Mouse (Mus musculus) liver, embryonic 14.5 days (tissue): ENCODE measurements around the gene Plekhg2.

Source experiments
- CTCF ChIP-seq: IDR thresholded peaks from 2 replicates; pipeline ENCODE4 v1.5.1; 2016; ENCODE audit warnings: antibody characterized with exemption, low read depth, control low read depth
- EP300 ChIP-seq: IDR thresholded peaks from 2 replicates; pipeline ENCODE4 v1.6.1; 2016; ENCODE audit warnings: antibody characterized with exemption, low read depth

- TF ChIP-seq CTCF (no peak), EP300 (no peak)
Measured at GRCm38 (mm10) chr7:28360291-28360690, 12.1 kb downstream of the Plekhg2 start.
